9 mouse cellular contexts compared by ENCODE assay signal in the genomic region with DNA sequence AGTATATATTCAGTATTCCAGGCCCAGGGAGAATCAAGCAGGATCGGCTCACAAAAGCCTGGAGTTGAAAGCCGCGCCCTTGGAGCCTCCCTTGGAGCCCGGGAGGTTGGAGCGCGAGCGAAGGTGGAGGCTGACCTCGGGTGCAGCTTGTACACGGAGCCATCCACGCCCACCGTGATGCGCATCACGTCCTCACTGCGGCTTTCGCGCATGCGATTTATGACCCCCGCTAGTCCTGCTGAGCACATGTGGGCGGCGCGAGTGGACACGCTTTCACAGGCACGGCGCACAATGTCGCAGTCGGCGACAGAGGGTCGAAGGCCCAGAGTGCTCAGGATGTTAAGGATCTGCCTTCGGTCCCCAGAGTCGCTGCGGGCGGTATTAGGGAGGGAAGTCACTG. TPM values are rescaled to one million over a fixed set of nuclear protein-coding genes. Genes with fewer than 3 reads are reported as not detected.
DNase-seq lines count a peak whose midpoint lies in the region; ATAC-seq lines count a peak whose summit lies in the region.
"Had no signal": no experiment of that assay in that cellular context is flagged by ENCODE, and none has a peak within 500 bp of the region (broad histone marks: within the 10 kb centered on the region; RNA-seq: fewer than 3 reads in every experiment).

No protein-coding gene starts in this region.

- H3K27me3 ChIP-seq in heart, embryonic 11.5 days (ENCODE audit: control insufficient read depth, insufficient read depth, low read length), result 0 out of 2 replicates have a peak, but pooled peaks cover 6% of the 10 kb centered on the region
- H3K27me3 ChIP-seq in embryonic facial prominence, embryonic 14.5 days (replicated peaks; ENCODE audit: control insufficient read depth, insufficient read depth, low read length), result peaks cover 7% of the 10 kb centered on the region; the same call in 1 of the 2 replicates
- peaks cover 3% of the 10 kb centered on the region for H3K27me3 ChIP-seq in hindbrain, embryonic 16.5 days (replicated peaks; ENCODE audit: control insufficient read depth, insufficient read depth, low read length)
- peaks cover 75% of the 10 kb centered on the region for H3K27me3 ChIP-seq in liver, embryonic 15.5 days
- H3K27me3 ChIP-seq: Patski had no signal

- DNase-seq in heart, adult 9 months (ENCODE audit: low spot score in 2 of 2), result no peak
- peak; percentile 35 for DNase-seq in adrenal gland, postnatal 25 days
- DNase-seq in embryonic facial prominence, embryonic 14.5 days (ENCODE audit: low spot score), result peak; percentile 93
- DNase-seq in right cerebral cortex, postnatal 10 days (ENCODE audit: low spot score in 2 of 2), result peak; percentile 80 to 85
- no peak for DNase-seq in c-Kit-positive CD71-positive TER-119-positive erythroid progenitor cells, embryonic 14.5 days (ENCODE audit: low spot score)

- WGBS in heart, embryonic 11.5 days (ENCODE audit: insufficient replicate concordance), result 4% methylated on average over 32 of the region's 32 CpGs
- WGBS in embryonic facial prominence, embryonic 14.5 days, result 2% methylated on average over 30 of the region's 32 CpGs
- 0% methylated on average over 32 of the region's 32 CpGs for WGBS in hindbrain, embryonic 16.5 days
- 4% methylated on average over 32 of the region's 32 CpGs for WGBS in liver, embryonic 15.5 days (ENCODE audit: insufficient replicate concordance)

- H3K4me2 ChIP-seq in heart, embryonic 11.5 days, result peak overlapping the region; percentile 69
- peak overlapping the region; percentile 78 for H3K4me2 ChIP-seq in embryonic facial prominence, embryonic 14.5 days (ENCODE audit: low read depth, low read length)
- H3K4me2 ChIP-seq in hindbrain, embryonic 16.5 days (ENCODE audit: low read length), result peak overlapping the region; percentile 73
- peak overlapping the region; percentile 47 for H3K4me2 ChIP-seq in liver, embryonic 15.5 days

- peak overlapping the region; percentile 70 for H3K9ac ChIP-seq in heart, embryonic 11.5 days (ENCODE audit: low read depth, low read length)
- H3K9ac ChIP-seq in embryonic facial prominence, embryonic 14.5 days (ENCODE audit: low read depth, low read length), result peak overlapping the region; percentile 67
- H3K9ac ChIP-seq in hindbrain, embryonic 16.5 days (ENCODE audit: low read depth, low read length), result peak overlapping the region; percentile 74
- H3K9ac ChIP-seq in liver, embryonic 15.5 days, result no peak overlapping the region

- peaks cover 33% of the 10 kb centered on the region for H3K4me1 ChIP-seq in heart, embryonic 11.5 days (ENCODE audit: control insufficient read depth, insufficient read depth, low read length)
- H3K4me1 ChIP-seq in embryonic facial prominence, embryonic 14.5 days (ENCODE audit: control insufficient read depth, insufficient read depth, low read length), result peaks cover 27% of the 10 kb centered on the region
- peaks cover 12% of the 10 kb centered on the region for H3K4me1 ChIP-seq in hindbrain, embryonic 16.5 days (ENCODE audit: control insufficient read depth, insufficient read depth, low read depth, low read length)
- peaks cover 31% of the 10 kb centered on the region for H3K4me1 ChIP-seq in liver, embryonic 15.5 days (replicated peaks)

- no peaks in the 10 kb centered on the region for H3K36me3 ChIP-seq in heart, embryonic 11.5 days (ENCODE audit: control insufficient read depth, insufficient read depth, low read length)
- no peaks in the 10 kb centered on the region for H3K36me3 ChIP-seq in embryonic facial prominence, embryonic 14.5 days (ENCODE audit: control insufficient read depth, insufficient read depth, low read length)
- no peaks in the 10 kb centered on the region for H3K36me3 ChIP-seq in hindbrain, embryonic 16.5 days (ENCODE audit: control insufficient read depth, insufficient read depth, low read length)
- H3K36me3 ChIP-seq in liver, embryonic 15.5 days (replicated peaks), result no peaks in the 10 kb centered on the region

- H3K9me3 ChIP-seq in heart, embryonic 11.5 days (replicated peaks; ENCODE audit: control insufficient read depth, low read length), result no peaks in the 10 kb centered on the region
- H3K9me3 ChIP-seq in embryonic facial prominence, embryonic 14.5 days (ENCODE audit: control insufficient read depth, low read length), result no peaks in the 10 kb centered on the region
- no peaks in the 10 kb centered on the region for H3K9me3 ChIP-seq in hindbrain, embryonic 16.5 days (ENCODE audit: control insufficient read depth, low read length)
- no peaks in the 10 kb centered on the region for H3K9me3 ChIP-seq in liver, embryonic 15.5 days (replicated peaks)

- H3K4me3 ChIP-seq in heart, embryonic 11.5 days (ENCODE audit: low read depth, low read length), result peak overlapping the region; percentile 39
- H3K4me3 ChIP-seq in embryonic facial prominence, embryonic 14.5 days (ENCODE audit: low read depth, low read length), result peak overlapping the region; percentile 44
- peak overlapping the region; percentile 44 for H3K4me3 ChIP-seq in hindbrain, embryonic 16.5 days (ENCODE audit: low read length)
- H3K4me3 ChIP-seq in liver, embryonic 15.5 days (replicated peaks), result peak overlapping the region; percentile 17; the same call in 1 of the 2 replicates

- H3K27ac ChIP-seq in heart, embryonic 11.5 days (ENCODE audit: low read depth, low read length), result peak overlapping the region; percentile 65
- H3K27ac ChIP-seq in embryonic facial prominence, embryonic 14.5 days (replicated peaks; ENCODE audit: low read depth, low read length), result peak overlapping the region; percentile 59
- peak overlapping the region; percentile 86 for H3K27ac ChIP-seq in hindbrain, embryonic 16.5 days (ENCODE audit: low read depth, low read length)
- H3K27ac ChIP-seq in liver, embryonic 15.5 days (replicated peaks), result no peak overlapping the region

- ATAC-seq in heart, embryonic 11.5 days (replicated peaks; ENCODE audit: insufficient number of reproducible peaks, low FRiP score, low TSS enrichment), result no peak; the same call in 1 of the 2 replicates
- ATAC-seq in embryonic facial prominence, embryonic 14.5 days (ENCODE audit: low read depth), result peak; percentile 89
- peak; percentile 92 for ATAC-seq in hindbrain, embryonic 16.5 days
- ATAC-seq in liver, embryonic 15.5 days (ENCODE audit: insufficient read depth), result no peak

RNA-seq across cellular contexts. Expression of a gene that starts 3.4 kb away (rescaled TPM):
- 7,501 and 8,192 TPM in 2 replicates for polyA plus RNA-seq in heart, embryonic 11.5 days (2014; fragmentation: Nextera tagmentation; extraction: Ambion mirVana)
- total RNA-seq in adrenal gland, postnatal 25 days (2021), result not detected in 2 replicates
- 0.63 and 1.5 TPM in 2 replicates for polyA plus RNA-seq in embryonic facial prominence, embryonic 14.5 days (2014; fragmentation: Nextera tagmentation; extraction: Ambion mirVana)
- polyA plus RNA-seq in hindbrain, embryonic 16.5 days (2015; fragmentation: Nextera tagmentation; extraction: Ambion mirVana), result 0.49 TPM in 1 of 2 replicates, not detected in the other
- 4.5 and 5.0 TPM in 2 replicates for polyA plus RNA-seq in liver, embryonic 15.5 days (2015; fragmentation: Nextera tagmentation; extraction: Ambion mirVana)
- polyA plus RNA-seq: Patski had no signal

RNA-seq across cellular contexts. Expression of a gene that starts 23.9 kb away (rescaled TPM):
- polyA plus RNA-seq in heart, embryonic 11.5 days (2014; fragmentation: Nextera tagmentation; extraction: Ambion mirVana), result 86.8 and 95.2 TPM in 2 replicates
- 33.6 and 42.2 TPM in 2 replicates for total RNA-seq in adrenal gland, postnatal 25 days (2021)
- polyA plus RNA-seq in embryonic facial prominence, embryonic 14.5 days (2014; fragmentation: Nextera tagmentation; extraction: Ambion mirVana), result 83.2 and 98.3 TPM in 2 replicates
- polyA plus RNA-seq in hindbrain, embryonic 16.5 days (2015; fragmentation: Nextera tagmentation; extraction: Ambion mirVana), result 59.6 and 62.5 TPM in 2 replicates
- 58.8 and 64.0 TPM in 2 replicates for polyA plus RNA-seq in liver, embryonic 15.5 days (2015; fragmentation: Nextera tagmentation; extraction: Ambion mirVana)

RNA-seq across cellular contexts. Expression of a gene that starts 40.2 kb away (rescaled TPM):
- 21.4 and 27.7 TPM in 2 replicates for polyA plus RNA-seq in heart, embryonic 11.5 days (2014; fragmentation: Nextera tagmentation; extraction: Ambion mirVana)
- total RNA-seq in adrenal gland, postnatal 25 days (2021), result 399 and 434 TPM in 2 replicates
- 68.8 and 73.6 TPM in 2 replicates for polyA plus RNA-seq in embryonic facial prominence, embryonic 14.5 days (2014; fragmentation: Nextera tagmentation; extraction: Ambion mirVana)
- 27.4 and 35.8 TPM in 2 replicates for polyA plus RNA-seq in hindbrain, embryonic 16.5 days (2015; fragmentation: Nextera tagmentation; extraction: Ambion mirVana)
- polyA plus RNA-seq in liver, embryonic 15.5 days (2015; fragmentation: Nextera tagmentation; extraction: Ambion mirVana), result 7.0 and 8.2 TPM in 2 replicates

RNA-seq across cellular contexts. Expression of a gene that starts 47.9 kb away (rescaled TPM):
- polyA plus RNA-seq in heart, embryonic 11.5 days (2014; fragmentation: Nextera tagmentation; extraction: Ambion mirVana), result 2.0 and 2.6 TPM in 2 replicates
- total RNA-seq in adrenal gland, postnatal 25 days (2021), result 3.1 and 4.0 TPM in 2 replicates
- 1.0 and 2.3 TPM in 2 replicates for polyA plus RNA-seq in embryonic facial prominence, embryonic 14.5 days (2014; fragmentation: Nextera tagmentation; extraction: Ambion mirVana)
- polyA plus RNA-seq in hindbrain, embryonic 16.5 days (2015; fragmentation: Nextera tagmentation; extraction: Ambion mirVana), result 5.7 and 6.6 TPM in 2 replicates
- polyA plus RNA-seq in liver, embryonic 15.5 days (2015; fragmentation: Nextera tagmentation; extraction: Ambion mirVana), result 0.41 and 0.59 TPM in 2 replicates

RNA-seq across cellular contexts. Expression of a gene that starts 53.5 kb away (rescaled TPM):
- polyA plus RNA-seq in heart, embryonic 11.5 days (2014; fragmentation: Nextera tagmentation; extraction: Ambion mirVana), result 19.3 and 25.4 TPM in 2 replicates
- 75.5 and 86.3 TPM in 2 replicates for total RNA-seq in adrenal gland, postnatal 25 days (2021)
- 30.9 and 33.1 TPM in 2 replicates for polyA plus RNA-seq in embryonic facial prominence, embryonic 14.5 days (2014; fragmentation: Nextera tagmentation; extraction: Ambion mirVana)
- polyA plus RNA-seq in hindbrain, embryonic 16.5 days (2015; fragmentation: Nextera tagmentation; extraction: Ambion mirVana), result 98.9 and 99.7 TPM in 2 replicates
- 18.8 and 19.7 TPM in 2 replicates for polyA plus RNA-seq in liver, embryonic 15.5 days (2015; fragmentation: Nextera tagmentation; extraction: Ambion mirVana)

Comparison
In these comparisons a context has a peak if more than half of its experiments do, and no peak if none do; other contexts are left out.
1. ATAC-seq: peak in embryonic facial prominence, embryonic 14.5 days (single experiment) and hindbrain, embryonic 16.5 days (single experiment); none in heart, embryonic 11.5 days (single experiment) and liver, embryonic 15.5 days (single experiment).
2. DNase-seq: peak in adrenal gland, postnatal 25 days (single experiment), embryonic facial prominence, embryonic 14.5 days (single experiment) and right cerebral cortex, postnatal 10 days (2 of 2); none in heart, adult 9 months (0 of 2) and c-Kit-positive CD71-positive TER-119-positive erythroid progenitor cells, embryonic 14.5 days (single experiment).
3. RNA of a gene that starts 3.4 kb away (polyA plus RNA-seq): 7,501 to 8,192 TPM in heart, embryonic 11.5 days; 4.5 to 5.0 TPM in liver, embryonic 15.5 days, 0.63 to 1.5 TPM in embryonic facial prominence, embryonic 14.5 days and 0.49 TPM in hindbrain, embryonic 16.5 days; every median in the first group is over 1,000 times any median in the second.
4. Peak in every context shown above with its lines, with median percentiles within 50 percentile points of each other: H3K4me2 ChIP-seq and H3K4me3 ChIP-seq.